Mouse (Mus musculus) pancreas, adult 10 weeks (tissue): ENCODE results near the gene Abhd17b. TPM values are rescaled to one million over a fixed set of nuclear protein-coding genes. Genes with fewer than 3 reads are reported as not detected.

Source experiments
- polyA plus RNA-seq: library from polyadenylated mRNA; stranded (reverse); fragments of 350-450 nt; fragmentation: Illumina TruSeq; extraction: RNeasy Lipid Tissue Mini Kit (QIAGEN cat#74804); gene quantifications from one replicate; pipeline ENCODE4 v1.2.3, GENCODE M21; 2015; ENCODE audit warnings: low read depth, low replicate concordance; ENCODE audit not compliant: insufficient read depth

Abhd17b gene
- 4.1 TPM for polyA plus RNA-seq

GRCm38 (mm10) chr19:21653172-21653981 is at the start of gene Abhd17b:
Abhd17b (plus strand) TSS chr19:21653185.

GRCm38 (mm10) chr19:21652285-21653171 is 457 bp upstream of the Abhd17b start, which contains the start of gene 1110059E24Rik:
1110059E24Rik (minus strand) TSS chr19:21652976.

Other genes starting within 250 kb of the Abhd17b start
- gene Gda, start 179.7 kb upstream of the Abhd17b start, polyA plus RNA-seq: 6.1 TPM
- gene 1110059E24Rik, start 209 bp upstream of the Abhd17b start, polyA plus RNA-seq: 3.8 TPM
- gene Cemip2, start 125.2 kb downstream of the Abhd17b start, polyA plus RNA-seq: 3.1 TPM